Mouse (Mus musculus): ENCODE measurements around the gene Slco2b1. TPM values are rescaled to one million over a fixed set of nuclear protein-coding genes. Genes with fewer than 3 reads are reported as not detected.

Gene Slco2b1
- total RNA-seq, 2 experiments from 2014 or later = 9.0 to 12.0 TPM

Other genes with a start within 250 kb of the Slco2b1 start
- gene Klhl35, start 245.3 kb downstream of the Slco2b1 start, total RNA-seq (2021) = not detected
- gene Rps3, start 227.6 kb downstream of the Slco2b1 start, total RNA-seq (2021) = 100 to 1,000 TPM; 324 to 333 TPM
- gene Arrb1, start 175.9 kb downstream of the Slco2b1 start, total RNA-seq (2021) = 10 to 100 TPM; 22.3 to 25.3 TPM
- gene Tpbgl, start 84.2 kb downstream of the Slco2b1 start, total RNA-seq (2021) = 1 to 10 TPM; 3.0 to 3.6 TPM
- gene Olfr520, start 18.9 kb upstream of the Slco2b1 start, total RNA-seq (2021) = under 1 TPM in 1 of 2 experiments, not detected in 1; 0.22 TPM
- not detected for gene Olfr521, start 52.2 kb upstream of the Slco2b1 start, total RNA-seq (2021)
- gene Neu3, start 117.1 kb upstream of the Slco2b1 start, total RNA-seq (2021) = 1 to 10 TPM; 3.8 to 4.9 TPM
- gene Xrra1, start 147.8 kb upstream of the Slco2b1 start, total RNA-seq (2021) = not detected
- gene Spcs2, start 152.1 kb upstream of the Slco2b1 start, total RNA-seq (2021) = 10 to 100 TPM; 48.0 to 50.4 TPM

Measured in heart, postnatal 36 days (tissue).